Mouse (Mus musculus): ENCODE results near the gene Pqbp1. TPM values are rescaled to one million over a fixed set of nuclear protein-coding genes. Genes with fewer than 3 reads are reported as not detected.

Pqbp1 gene
- 10 to 100 TPM; 40.6 to 46.7 TPM for total RNA-seq (2023)

DNA sequence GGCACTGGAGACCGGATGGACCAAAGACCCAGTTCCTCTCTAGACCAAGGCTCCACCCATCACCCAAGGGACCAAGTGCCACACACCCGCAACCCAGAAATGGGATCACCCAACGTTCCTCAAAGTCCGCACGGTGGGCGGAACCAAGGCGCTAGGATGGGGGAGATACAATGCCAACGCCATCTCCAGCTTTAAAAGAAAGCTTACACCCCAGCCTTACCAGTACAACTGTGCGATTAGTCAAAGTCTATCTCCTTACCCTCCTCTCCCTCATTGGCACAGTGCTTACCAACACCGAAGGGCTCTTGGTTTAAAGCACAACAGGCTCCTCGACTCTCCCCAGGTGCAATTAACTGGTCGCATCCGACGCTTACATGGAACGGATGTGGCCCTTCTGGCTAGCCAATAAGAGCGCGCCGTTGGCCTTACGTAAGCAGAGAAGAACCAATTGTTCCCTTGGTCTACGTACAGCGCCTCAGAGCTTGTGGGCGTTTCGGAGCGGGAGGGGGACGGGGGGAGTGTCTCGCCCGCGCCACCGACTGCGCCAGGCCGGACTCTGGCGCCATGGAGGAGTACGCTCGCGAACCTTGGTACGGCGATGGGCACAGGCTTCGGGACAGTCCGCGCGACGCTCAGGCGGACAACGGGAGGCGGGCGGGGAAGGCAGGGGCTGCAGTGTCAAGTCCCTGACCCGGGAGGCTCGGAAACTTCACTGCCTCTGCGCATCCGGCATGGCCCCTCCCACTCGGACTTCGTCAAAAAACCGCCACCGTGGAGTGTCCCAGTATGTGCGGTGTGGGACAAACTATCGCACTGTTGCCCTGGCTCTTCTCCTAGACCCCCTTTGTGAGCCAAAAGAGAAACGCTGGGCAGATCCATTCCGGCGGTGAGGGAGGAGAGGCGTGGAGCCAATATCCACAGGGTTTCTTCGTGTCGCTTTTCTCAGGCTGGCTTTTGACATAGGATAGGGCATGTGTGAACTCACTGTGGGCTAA lies at the start of gene Pqbp1, which contains the start of gene Timm17b:
Pqbp1 (minus strand) TSS at position 390 of the 995 bp plus-strand sequence.
Timm17b (plus strand) TSS at position 478 of the 995 bp plus-strand sequence.

DNA sequence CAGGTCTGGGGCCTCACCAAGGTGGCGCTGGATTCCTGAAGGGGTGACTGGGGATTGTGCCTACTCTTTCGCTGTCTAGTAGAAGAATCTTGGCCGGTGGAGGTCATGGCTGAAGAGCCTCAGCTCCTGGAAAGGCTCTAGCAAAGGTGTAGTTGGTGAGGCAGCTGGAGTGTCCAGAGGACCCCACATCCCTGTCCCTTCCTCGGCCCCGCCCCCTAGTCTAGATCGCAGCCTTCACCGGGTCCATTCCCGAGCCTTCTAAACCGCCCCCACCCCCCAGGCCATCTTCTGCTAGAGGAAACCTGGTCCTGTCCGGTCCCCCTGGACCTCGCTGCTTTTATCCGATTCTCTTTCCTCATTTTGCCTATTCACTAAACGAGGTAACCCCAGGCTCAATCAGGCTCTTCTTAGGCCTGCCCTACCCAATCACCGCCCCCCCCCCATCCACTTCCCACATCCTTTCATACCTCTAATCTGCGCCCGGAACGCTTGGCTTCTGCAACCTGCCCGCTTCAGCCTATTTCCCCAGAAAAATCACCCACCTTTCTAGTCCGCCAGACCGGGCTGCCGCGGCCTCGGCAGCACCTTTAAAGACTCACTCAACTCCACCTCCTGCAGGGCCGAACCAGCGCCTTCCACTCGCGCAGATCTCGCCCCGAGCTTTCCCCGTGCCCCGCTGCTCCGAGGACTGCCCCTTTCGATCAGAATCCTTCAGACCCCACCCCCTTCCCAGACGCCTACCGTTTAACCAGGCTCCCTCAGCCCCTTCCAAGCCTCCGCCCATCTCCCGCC lies 48.2 kb upstream of the Pqbp1 start, which contains the start of gene Hdac6:
Hdac6 (minus strand) TSS at position 782 of the 792 bp plus-strand sequence.

DNA sequence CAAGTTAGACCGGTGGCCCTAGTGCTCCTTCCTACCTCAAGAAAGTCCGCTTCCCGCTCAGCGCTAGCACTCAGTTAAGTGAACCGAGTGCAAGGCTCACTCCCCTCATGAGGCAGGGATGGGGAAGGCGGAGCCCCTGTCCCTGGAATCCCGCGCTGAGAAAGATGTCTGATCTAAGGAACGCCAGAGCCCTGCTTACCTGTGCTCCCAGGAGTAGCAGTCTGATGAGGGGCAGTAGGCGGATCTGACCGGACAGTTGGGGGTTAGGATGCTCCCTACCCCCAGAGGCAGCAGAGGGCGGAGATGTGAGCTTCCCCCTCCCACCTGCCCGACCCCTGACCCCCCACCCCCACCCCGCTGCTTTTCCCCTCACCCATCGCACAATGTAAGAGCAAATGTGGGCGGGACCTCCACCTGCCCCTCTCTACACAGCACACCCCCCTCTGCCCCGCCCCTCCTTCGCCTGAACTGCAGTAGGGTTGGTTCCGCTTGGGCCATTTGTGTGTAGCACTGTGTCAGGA lies 29.3 kb upstream of the Pqbp1 start, which contains the start of gene Eras:
Eras (minus strand) TSS at position 338 of the 521 bp plus-strand sequence.

GRCm38 (mm10) chrX:7919601-7920383 lies 20.7 kb upstream of the Pqbp1 start, which contains the start of gene Pcsk1n:
TSS of gene Pcsk1n (plus strand) at chrX:7919822.

DNA sequence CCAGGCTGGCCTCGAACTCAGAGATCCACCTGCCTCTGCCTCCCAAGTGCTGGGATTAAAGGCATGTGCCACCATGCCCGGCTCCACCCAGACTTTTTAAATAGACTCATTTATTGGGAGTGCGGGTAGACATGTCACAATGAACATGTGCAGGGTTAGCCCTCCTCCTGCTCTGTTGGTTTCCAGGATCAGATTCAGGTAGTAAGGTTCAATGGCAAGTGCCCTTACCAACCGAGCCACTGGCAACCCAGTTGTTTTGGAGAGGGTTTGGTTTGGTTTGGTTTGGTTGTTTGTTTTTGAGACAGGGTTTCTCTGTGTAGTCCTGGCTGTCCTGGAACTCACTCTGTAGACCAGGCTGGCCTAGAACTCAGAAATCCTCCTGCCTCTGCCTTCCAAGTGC lies 10.2 kb upstream of the Pqbp1 start, which contains the start of gene Gm10490:
Gm10490 (plus strand) TSS at position 301 of the 400 bp plus-strand sequence.

GRCm38 (mm10) chrX:7907735-7908134 lies 8.7 kb upstream of the Pqbp1 start, which contains the start of gene Gm10491:
TSS of gene Gm10491 (minus strand) at chrX:7907835.

GRCm38 (mm10) chrX:7883841-7884567 lies 15.1 kb downstream of the Pqbp1 start, which contains the start of gene Slc35a2:
TSS of gene Slc35a2 (plus strand) at chrX:7884028.

DNA sequence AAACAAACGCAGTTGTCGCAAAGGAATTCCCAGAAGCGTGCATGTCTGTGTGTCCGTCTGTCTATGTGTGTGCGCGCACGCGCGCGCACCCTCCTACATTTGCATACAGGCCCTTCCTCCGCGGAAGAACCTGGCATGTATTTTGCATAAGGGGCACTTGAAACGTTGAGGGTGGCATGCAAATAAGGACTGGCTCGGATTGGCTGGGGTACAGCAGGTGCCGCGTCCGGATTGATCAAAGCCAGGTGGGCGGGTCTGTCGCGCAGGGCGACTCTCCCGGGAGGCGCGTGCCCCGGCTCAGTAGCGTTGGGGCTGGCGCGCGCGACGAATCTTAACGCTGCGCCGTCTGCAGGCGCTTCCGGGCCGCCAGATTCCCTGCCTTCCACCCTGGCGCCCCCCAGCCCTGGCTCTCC lies 21.1 kb downstream of the Pqbp1 start, which contains the start of gene Pim2:
Pim2 (plus strand) TSS at position 256 of the 413 bp plus-strand sequence.

Other genes with a start within 250 kb of the Pqbp1 start
- gene Prickle3, start 242.0 kb downstream of the Pqbp1 start, total RNA-seq (2023) = 10 to 100 TPM; 22.3 to 26.5 TPM
- gene Plp2, start 227.9 kb downstream of the Pqbp1 start, total RNA-seq (2023) = 10 to 100 TPM; 78.2 to 91.8 TPM
- gene Magix, start 218.0 kb downstream of the Pqbp1 start, total RNA-seq (2023) = not detected
- 10 to 100 TPM; 38.6 to 45.8 TPM for gene Gpkow, start 202.1 kb downstream of the Pqbp1 start, total RNA-seq (2023)
- 10 to 100 TPM; 42.0 to 42.8 TPM for gene Wdr45, start 184.9 kb downstream of the Pqbp1 start, total RNA-seq (2023)
- not detected for gene Gm45208, start 177.0 kb downstream of the Pqbp1 start, total RNA-seq (2023)
- 10 to 100 TPM in 1 of 2 experiments, 1 to 10 TPM in 1; 8.2 to 10.6 TPM for gene Praf2, start 170.8 kb downstream of the Pqbp1 start, total RNA-seq (2023)
- gene Ccdc120, start 148.4 kb downstream of the Pqbp1 start, total RNA-seq (2023) = not detected
- gene Tfe3, start 136.7 kb downstream of the Pqbp1 start, total RNA-seq (2023) = 100 to 1,000 TPM; 109 to 115 TPM
- 100 to 1,000 TPM; 114 to 122 TPM for gene Gripap1, start 109.5 kb downstream of the Pqbp1 start, total RNA-seq (2023)
- 1 to 10 TPM; 2.0 to 5.9 TPM for gene Kcnd1, start 77.0 kb downstream of the Pqbp1 start, total RNA-seq (2023)
- gene Otud5, start 57.9 kb downstream of the Pqbp1 start, total RNA-seq (2023) = 100 to 1,000 TPM; 147 to 152 TPM
- gene Pim2, start 21.0 kb downstream of the Pqbp1 start, total RNA-seq (2023) = 1 to 10 TPM; 7.1 to 7.2 TPM
- 10 to 100 TPM; 30.2 to 34.2 TPM for gene Slc35a2, start 15.2 kb downstream of the Pqbp1 start, total RNA-seq (2023)
- 10 to 100 TPM; 28.4 to 31.2 TPM for gene Timm17b, start 88 bp upstream of the Pqbp1 start, total RNA-seq (2023)
- not detected for gene Gm10491, start 8.6 kb upstream of the Pqbp1 start, total RNA-seq (2023)
- gene Gm10490, start 10.3 kb upstream of the Pqbp1 start, total RNA-seq (2023) = not detected
- not detected for gene Pcsk1n, start 20.6 kb upstream of the Pqbp1 start, total RNA-seq (2023)
- gene Eras, start 29.3 kb upstream of the Pqbp1 start, total RNA-seq (2023) = not detected
- gene Hdac6, start 48.6 kb upstream of the Pqbp1 start, total RNA-seq (2023) = 10 to 100 TPM in 1 of 2 experiments, 1 to 10 TPM in 1; 8.1 to 11.2 TPM
- gene Gata1, start 78.8 kb upstream of the Pqbp1 start, total RNA-seq (2023) = not detected
- not detected for gene Glod5, start 119.2 kb upstream of the Pqbp1 start, total RNA-seq (2023)
- gene Suv39h1, start 175.5 kb upstream of the Pqbp1 start, total RNA-seq (2023) = 10 to 100 TPM; 13.8 to 15.7 TPM
- 100 to 1,000 TPM; 141 to 157 TPM for gene Was, start 191.2 kb upstream of the Pqbp1 start, total RNA-seq (2023)
- 10 to 100 TPM; 72.2 to 76.7 TPM for gene Wdr13, start 233.6 kb upstream of the Pqbp1 start, total RNA-seq (2023)
- gene Rbm3, start 246.6 kb upstream of the Pqbp1 start, total RNA-seq (2023) = 100 to 1,000 TPM; 328 to 382 TPM